Mouse (Mus musculus) liver, embryonic 14.5 days (tissue): ENCODE results near the gene Bdkrb2. TPM values are rescaled to one million over a fixed set of nuclear protein-coding genes. Genes with fewer than 3 reads are reported as not detected.

ENCODE experiments used
- ATAC-seq: fragments of 200-750 bp; cut with Nextera tagmentation; 2 replicates; pipeline ENCODE4 v1.8.0; 2017; ENCODE audit warnings: moderate number of reproducible peaks, mild to moderate bottlenecking, moderate library complexity; ENCODE audit not compliant: insufficient read depth
- DNase-seq, 3 experiments: peaks; one replicate each; pipeline ENCODE4 v3.0.0-alpha.2; 2012 to 2013; ENCODE audit warnings: low read depth in 3 of 3, low spot score in 3 of 3
- H3K27ac ChIP-seq: fragments of 300-500 bp; sonication (generic); 2 replicates; pipeline ENCODE4 v1.5.1; 2014; ENCODE audit warnings: moderate library complexity, mild to moderate bottlenecking, control low read depth, inconsistent platforms
- H3K27me3 ChIP-seq: fragments of 300-500 bp; sonication (generic); 2 replicates; pipeline ENCODE4 v1.6.1; 2014; ENCODE audit warnings: mild to moderate bottlenecking, low read length, moderate library complexity; ENCODE audit not compliant: control insufficient read depth, insufficient read depth
- H3K36me3 ChIP-seq: fragments of 300-500 bp; sonication (generic); replicated peaks from 2 replicates; pipeline ENCODE4 v1.6.1; 2014; ENCODE audit warnings: low read depth; ENCODE audit not compliant: control insufficient read depth, insufficient read depth
- H3K4me1 ChIP-seq, 2 experiments: fragments of 200-500 bp in 1 of 2; fragments of 300-500 bp in 1 of 2; sonication (generic) in 1 of 2; replicated peaks; 2 replicates each; pipeline ENCODE4 v1.6.1; 2012 to 2014; ENCODE audit warnings: antibody characterized with exemption in 1 of 2, inconsistent platforms in 1 of 2, low read length in 1 of 2; ENCODE audit not compliant: control insufficient read depth in 2 of 2, insufficient read depth in 2 of 2
- H3K4me2 ChIP-seq: fragments of 300-500 bp; sonication (generic); 2 replicates; pipeline ENCODE4 v1.6.1; 2014; ENCODE audit warnings: low read depth, mild to moderate bottlenecking, control low read depth, moderate library complexity
- H3K4me3 ChIP-seq, 2 experiments: fragments of 200-500 bp in 1 of 2; fragments of 300-500 bp in 1 of 2; sonication (generic) in 1 of 2; 2 replicates each; pipeline ENCODE4 v1.5.1; 2012 to 2014; ENCODE audit warnings: low read depth in 2 of 2, low read length in 2 of 2, mild to moderate bottlenecking in 2 of 2, control low read depth in 1 of 2, inconsistent platforms in 1 of 2, moderate library complexity in 1 of 2; ENCODE audit not compliant: insufficient read depth in 1 of 2
- H3K9ac ChIP-seq: fragments of 300-500 bp; sonication (generic); replicated peaks from 2 replicates; pipeline ENCODE4 v1.6.1; 2014; ENCODE audit warnings: mild to moderate bottlenecking, control low read depth, moderate library complexity
- H3K9me3 ChIP-seq: fragments of 300-500 bp; sonication (generic); 2 replicates; pipeline ENCODE4 v1.6.1; 2016; ENCODE audit warnings: low read length, mixed read lengths; ENCODE audit not compliant: control insufficient read depth
- CTCF ChIP-seq: IDR thresholded peaks from 2 replicates; pipeline ENCODE4 v1.5.1; 2016; ENCODE audit warnings: antibody characterized with exemption, low read depth, control low read depth
- EP300 ChIP-seq: IDR thresholded peaks from 2 replicates; pipeline ENCODE4 v1.6.1; 2016; ENCODE audit warnings: antibody characterized with exemption, low read depth
- WGBS: fragments of 180-500 bp; shearing (Covaris S2); extraction: QIAGEN DNeasy Blood & Tissue Kit; methylation state at CpG from one replicate; pipeline ENCODE4 v1.1.7; 2014; ENCODE audit not compliant: insufficient replicate concordance; 5-methylcytosine and 5-hydroxymethylcytosine counted together
- polyA plus RNA-seq, 2 experiments: library from polyadenylated mRNA; depleted of rRNA in 1 of 2; stranded (reverse) in 1 of 2; unstranded in 1 of 2; fragments of >200 nt; fragmentation: Nextera tagmentation in 1 of 2; extraction: Ambion mirVana in 1 of 2; gene quantifications; 2 replicates each; pipeline versions ENCODE4 v1.2.1 to v1.2.3; 2012 to 2014

Gene Bdkrb2
- polyA plus RNA-seq, 2 experiments: not detected

DNA sequence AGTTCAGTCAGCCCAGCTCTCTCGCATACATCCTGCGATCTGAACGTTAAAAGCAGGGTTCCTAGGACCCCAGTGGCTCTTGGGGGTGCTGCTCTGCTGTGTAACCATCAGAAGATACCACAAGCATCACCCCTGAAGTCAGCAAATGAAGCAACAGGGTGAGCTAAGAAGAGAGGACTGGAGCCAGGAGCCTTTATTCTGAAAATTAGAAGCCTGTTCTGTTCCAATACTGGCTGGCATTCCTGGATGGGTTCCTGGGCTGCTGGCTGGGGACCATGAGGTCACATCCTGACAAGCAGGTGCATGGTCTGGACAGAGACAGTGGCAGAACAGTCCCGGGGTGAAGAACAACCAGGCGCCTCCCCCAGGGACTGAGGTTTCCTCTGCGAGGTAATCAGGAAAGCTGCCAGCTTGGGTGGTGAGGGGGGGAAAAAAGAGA lies 11.5 kb upstream of the Bdkrb2 start:
- no peaks in the 10 kb centered on the region for H3K36me3 ChIP-seq
- DNase-seq: no peak
- no peak overlapping the region for H3K4me3 ChIP-seq
- H3K27me3 ChIP-seq: no peaks in the 10 kb centered on the region
- 40% methylated on average over 6 of the region's 6 CpGs for WGBS
- ATAC-seq: no peak
- H3K4me2 ChIP-seq: no peak overlapping the region
- H3K9ac ChIP-seq: no peak overlapping the region
- no peak overlapping the region for H3K27ac ChIP-seq
- H3K4me1 ChIP-seq: 0 out of 4 replicates have a peak, but pooled peaks cover 0 to 3% of the 10 kb centered on the region in 2 experiments
- TF ChIP-seq EP300: no peak
- no peak for TF ChIP-seq CTCF
- H3K9me3 ChIP-seq: no peaks in the 10 kb centered on the region

DNA sequence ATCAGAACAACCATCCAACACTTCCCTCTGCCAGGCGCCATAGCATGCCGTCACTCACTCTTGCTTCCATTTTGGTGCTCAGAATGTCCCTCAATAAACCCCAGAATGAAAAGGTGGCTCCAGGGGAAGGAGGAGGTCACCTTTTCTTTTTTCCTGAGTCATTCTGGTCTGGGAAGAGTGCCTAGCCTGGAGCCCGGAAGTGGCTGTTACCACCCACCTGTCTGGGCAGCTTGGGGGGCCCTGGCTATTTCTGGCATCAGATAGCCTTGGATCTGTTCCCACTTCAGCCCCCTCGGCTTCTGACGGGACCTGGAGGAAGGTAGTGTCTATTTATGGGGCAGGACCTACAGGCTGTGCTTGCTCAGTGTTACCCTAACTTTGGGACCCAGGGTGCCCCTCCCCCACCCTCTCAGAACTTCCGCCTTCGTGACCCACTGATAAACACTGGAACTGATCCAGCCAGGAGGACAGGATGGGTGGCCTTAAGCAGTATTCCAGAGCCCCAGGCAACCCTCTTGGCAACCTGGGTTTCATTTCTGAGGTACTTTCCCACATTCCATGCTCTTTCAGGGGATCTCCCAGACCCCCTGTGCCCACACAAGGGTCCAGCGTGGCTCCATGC lies 8.8 kb upstream of the Bdkrb2 start:
- no peak for ATAC-seq

DNA sequence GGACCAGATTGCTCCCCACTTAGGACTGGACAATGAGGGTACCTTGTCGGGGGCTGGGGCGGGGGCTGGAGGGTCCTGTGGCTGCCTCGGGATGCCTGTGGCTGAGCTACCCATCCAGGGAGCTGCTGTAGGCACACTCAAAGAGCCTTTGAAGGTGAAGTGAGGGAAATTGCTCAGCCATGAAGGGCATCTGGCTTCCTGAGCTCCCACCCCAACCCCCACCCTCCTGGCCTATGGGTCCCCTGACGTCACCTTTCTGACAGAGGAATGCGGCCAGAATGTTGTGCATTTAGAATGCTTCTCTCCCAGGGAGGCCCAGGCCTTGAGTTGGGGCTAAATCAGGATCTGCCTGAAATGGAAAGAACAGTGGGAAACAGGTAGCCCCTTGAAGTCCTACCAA lies 7.9 kb upstream of the Bdkrb2 start:
- Histone ChIP-seq H3K27me3 (no peaks in the 10 kb centered on the region), H3K27ac (no peak overlapping the region), H3K36me3 (no peaks in the 10 kb centered on the region), H3K4me3 (no peak overlapping the region), H3K9me3 (no peaks in the 10 kb centered on the region), H3K4me2 (no peak overlapping the region), H3K4me1 (0 out of 4 replicates have a peak, but pooled peaks cover 0 to 3% of the 10 kb centered on the region in 2 experiments), H3K9ac (no peak overlapping the region)
- no peak for DNase-seq
- 68% methylated on average over 5 of the region's 5 CpGs for WGBS
- no peak for ATAC-seq
- TF ChIP-seq CTCF (no peak), EP300 (no peak)

More for the DNA sequence above, 8.8 kb upstream of the Bdkrb2 start:
- Histone ChIP-seq H3K4me2 (no peak overlapping the region), H3K4me1 (0 out of 4 replicates have a peak, but pooled peaks cover 0 to 3% of the 10 kb centered on the region in 2 experiments), H3K36me3 (no peaks in the 10 kb centered on the region), H3K4me3 (no peak overlapping the region), H3K9ac (no peak overlapping the region), H3K27ac (no peak overlapping the region), H3K27me3 (no peaks in the 10 kb centered on the region), H3K9me3 (no peaks in the 10 kb centered on the region)
- no peak for DNase-seq
- WGBS: 54% methylated on average over 8 of the region's 8 CpGs
- no peak for TF ChIP-seq EP300
- TF ChIP-seq CTCF: no peak

DNA sequence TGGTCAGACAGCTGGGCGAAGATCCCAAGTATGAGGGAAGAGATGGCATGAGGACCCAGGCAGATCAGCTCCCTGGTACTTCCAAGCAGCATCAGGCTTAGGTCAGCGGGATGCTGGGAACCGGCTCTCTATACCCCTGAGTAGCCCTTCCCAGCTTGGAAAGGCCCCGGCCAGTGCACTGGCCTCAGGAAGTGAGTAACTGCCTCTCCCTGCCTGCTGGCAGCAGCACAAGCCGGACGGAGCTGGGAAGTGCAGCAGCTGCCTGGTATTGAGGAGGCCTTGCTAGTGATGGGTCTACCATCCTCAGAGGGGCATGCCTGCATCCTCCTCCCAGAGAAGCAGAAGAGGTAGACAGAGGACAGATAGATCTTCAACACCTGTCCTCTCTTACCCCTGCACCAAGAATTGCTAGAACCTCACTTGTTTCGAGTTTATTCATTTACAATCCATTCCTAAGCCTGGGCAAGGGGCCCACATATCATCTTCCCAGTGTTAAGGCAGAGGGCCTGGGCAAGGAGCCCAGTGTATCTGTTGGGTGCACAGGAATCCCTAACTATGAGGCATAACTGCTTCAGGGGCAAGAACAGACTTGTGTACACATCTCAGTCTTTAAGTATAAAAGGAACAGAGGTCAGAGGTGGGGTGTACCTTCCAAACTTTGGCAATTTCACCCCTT lies 5.6 kb upstream of the Bdkrb2 start:
- H3K4me2 ChIP-seq: no peak overlapping the region
- no peak for DNase-seq
- 0 out of 4 replicates have a peak, but pooled peaks cover 0 to 3% of the 10 kb centered on the region in 2 experiments for H3K4me1 ChIP-seq
- no peaks in the 10 kb centered on the region for H3K9me3 ChIP-seq
- H3K27ac ChIP-seq: no peak overlapping the region
- ATAC-seq: no peak
- H3K36me3 ChIP-seq: no peaks in the 10 kb centered on the region
- TF ChIP-seq CTCF: no peak
- no peak for TF ChIP-seq EP300
- H3K27me3 ChIP-seq: peaks cover 6% of the 10 kb centered on the region
- no peak overlapping the region for H3K4me3 ChIP-seq
- H3K9ac ChIP-seq: no peak overlapping the region
- WGBS: 41% methylated on average over 7 of the region's 7 CpGs

DNA sequence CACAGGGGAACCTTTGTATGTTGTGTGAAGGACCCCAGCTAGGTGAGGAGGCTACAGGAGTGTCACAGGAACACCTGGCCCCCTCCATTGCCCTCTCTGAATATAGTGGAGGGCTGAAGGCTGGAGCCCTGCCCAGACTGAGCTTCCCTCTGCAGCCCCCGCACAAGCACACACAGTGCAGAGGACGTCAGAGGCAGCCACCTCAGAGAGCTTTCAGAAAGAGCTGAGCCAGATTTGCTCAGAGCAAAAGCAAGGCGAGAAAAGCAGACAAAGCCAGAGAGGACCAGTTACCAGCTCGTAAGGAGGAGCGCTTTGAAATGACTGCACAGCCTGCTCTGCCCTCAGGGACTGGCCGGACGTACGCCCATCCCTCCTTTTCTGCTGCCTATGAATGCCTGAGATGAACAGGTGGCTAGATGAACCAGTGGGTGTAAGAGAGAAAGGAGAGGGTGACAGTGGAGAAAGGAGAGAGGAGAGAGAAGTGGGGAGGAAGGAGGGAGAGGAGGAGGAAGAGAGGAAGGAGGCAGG lies 2.0 kb upstream of the Bdkrb2 start:
- Histone ChIP-seq H3K27me3 (peaks cover 30% of the 10 kb centered on the region), H3K4me1 (no peaks in the 10 kb centered on the region), H3K9ac (no peak overlapping the region), H3K4me3 (no peak overlapping the region), H3K27ac (no peak overlapping the region), H3K36me3 (no peaks in the 10 kb centered on the region), H3K4me2 (no peak overlapping the region), H3K9me3 (no peaks in the 10 kb centered on the region)
- WGBS: 45% methylated on average over 8 of the region's 8 CpGs
- no peak for DNase-seq
- ATAC-seq: no peak
- TF ChIP-seq EP300: no peak
- no peak for TF ChIP-seq CTCF
